Mouse (Mus musculus): Measurements from ENCODE around the gene Gm3448.
"Not testable (repeated sequence)": the region's sequence is repeated elsewhere in the genome, so short reads cannot be mapped to it uniquely, and the experiment has no call there.

The Gm3448 gene

GRCm38 (mm10) chr17:15041175-15041729, at the start of gene Gm3448, which contains the start of the genes Ermard and Tcte3:
TSS of gene Gm3448 (minus strand) at chr17:15041537.
TSS of gene Ermard (plus strand) at chr17:15041208.
TSS of gene Tcte3 (minus strand) at chr17:15041488.
- DNase-seq: not testable (repeated sequence)

DNA sequence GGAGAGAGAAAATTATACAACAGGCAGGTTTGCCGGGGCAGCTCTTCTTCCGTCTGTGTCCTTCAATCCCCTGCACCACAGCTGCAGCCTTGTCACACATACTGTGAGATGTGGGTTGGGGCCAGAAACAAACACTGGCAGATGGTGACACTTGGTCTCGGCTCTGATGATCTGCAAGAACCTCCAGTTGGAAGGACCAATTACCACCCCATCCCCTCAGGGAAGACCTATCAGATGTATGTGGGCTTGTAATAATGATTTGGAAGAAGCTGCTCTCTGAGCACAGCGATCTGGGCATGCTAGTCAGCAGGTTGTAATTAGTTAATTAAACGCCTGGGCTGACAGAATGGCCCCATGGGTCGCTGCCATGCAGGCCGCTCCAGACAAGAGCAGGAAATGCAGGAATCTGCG, 47.3 kb upstream of the Gm3448 start:
- peak; percentile 90 for DNase-seq

DNA sequence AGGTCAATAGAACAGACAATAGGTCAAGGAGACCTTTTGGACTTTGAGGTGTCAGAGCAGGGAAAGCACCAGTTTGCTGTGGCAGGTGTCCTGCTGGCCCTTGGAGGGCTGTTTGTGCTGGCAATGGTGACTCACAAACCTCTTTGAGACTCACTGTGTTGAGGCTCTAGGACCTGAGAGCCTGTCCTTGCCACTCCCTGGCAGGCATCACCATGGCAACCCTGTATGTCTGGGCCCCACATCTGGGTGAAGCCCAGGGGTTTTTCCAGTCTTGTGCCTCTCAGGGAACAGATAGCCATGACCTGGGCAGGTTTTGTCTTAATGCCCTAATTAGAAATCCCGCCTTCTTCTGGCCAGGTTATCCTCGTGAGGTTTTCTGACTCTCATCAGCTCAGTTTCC, 46.8 kb upstream of the Gm3448 start:
- no peak for DNase-seq

DNA sequence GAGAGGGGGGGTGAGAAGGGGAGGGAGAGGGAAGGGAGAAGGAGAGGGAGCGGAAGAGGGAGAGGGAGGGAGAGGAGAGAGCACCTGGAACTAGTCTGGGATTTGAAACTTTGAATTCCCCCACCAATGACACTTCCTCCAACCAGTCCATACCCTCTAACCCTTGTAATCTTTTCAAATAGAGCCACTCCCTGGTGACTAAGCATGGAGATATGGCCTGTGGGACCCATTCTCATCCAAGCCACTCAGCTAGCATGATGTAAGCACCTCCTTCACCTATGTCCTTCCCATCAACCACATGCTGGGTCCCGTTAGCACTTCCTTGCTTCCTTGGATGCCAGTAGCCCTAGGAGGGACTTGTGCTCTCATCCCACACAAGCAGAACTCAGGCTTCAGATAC, 43.7 kb upstream of the Gm3448 start:
- DNase-seq: no peak

DNA sequence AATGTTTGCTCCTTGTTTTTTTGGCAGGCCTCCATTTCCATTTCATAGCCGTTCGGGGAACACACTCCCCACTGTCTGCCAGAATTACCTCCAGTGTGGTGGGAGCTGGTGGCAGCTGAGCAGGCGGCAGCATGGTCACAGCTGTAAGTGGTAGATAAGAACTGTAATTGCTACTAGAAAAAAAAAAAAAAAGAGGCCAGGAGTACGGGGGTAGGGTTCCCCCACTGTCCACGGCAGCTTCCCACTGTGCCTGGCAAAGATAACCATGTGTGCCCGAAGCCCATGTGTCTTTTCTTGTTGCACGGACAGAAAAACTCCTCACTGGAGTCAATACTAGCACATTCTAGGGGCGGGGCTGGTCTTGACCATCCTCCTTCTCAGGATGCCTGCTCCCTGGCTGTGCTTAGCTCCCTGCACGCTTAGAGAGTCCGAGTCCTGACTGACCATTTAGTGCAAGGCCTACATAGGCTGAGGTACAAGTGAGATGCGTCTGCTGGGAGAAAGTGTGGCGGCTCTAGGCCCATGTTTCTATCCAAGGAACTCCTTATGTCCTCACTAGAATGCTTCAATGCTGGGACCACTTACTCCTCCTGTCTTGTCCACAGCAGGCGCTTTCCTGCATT, 43.0 kb upstream of the Gm3448 start:
- no peak for DNase-seq

GRCm38 (mm10) chr17:15077536-15077935, 36.2 kb upstream of the Gm3448 start:
- DNase-seq: peak; percentile 77

DNA sequence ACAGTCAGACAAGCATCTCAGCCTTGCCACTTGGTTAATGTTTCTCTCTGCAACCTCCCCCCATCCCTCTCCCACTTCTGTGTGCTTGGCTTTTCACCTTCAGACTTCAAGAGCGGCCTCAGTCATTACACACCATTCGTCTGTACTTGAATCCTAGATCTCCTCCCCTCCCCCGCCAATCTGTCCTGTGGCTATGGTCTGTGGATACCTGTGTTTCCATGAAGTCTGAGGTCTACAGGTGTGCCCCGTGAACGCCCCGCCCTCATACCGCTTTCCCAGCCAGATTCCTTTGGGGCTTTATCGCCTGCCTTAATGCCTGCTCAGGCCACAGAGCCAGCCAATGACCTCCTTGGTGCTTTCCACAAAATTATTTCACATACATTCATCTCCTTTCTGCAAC, 33.7 kb upstream of the Gm3448 start:
- DNase-seq: no peak

- DNase-seq: no peak
These were observed 30.9 kb upstream of the Gm3448 start for GRCm38 (mm10) chr17:15072211-15072610.

GRCm38 (mm10) chr17:15069124-15069523, 27.8 kb upstream of the Gm3448 start:
- DNase-seq: no peak

GRCm38 (mm10) chr17:15068040-15068792, 26.9 kb upstream of the Gm3448 start:
- DNase-seq: no peak

DNA sequence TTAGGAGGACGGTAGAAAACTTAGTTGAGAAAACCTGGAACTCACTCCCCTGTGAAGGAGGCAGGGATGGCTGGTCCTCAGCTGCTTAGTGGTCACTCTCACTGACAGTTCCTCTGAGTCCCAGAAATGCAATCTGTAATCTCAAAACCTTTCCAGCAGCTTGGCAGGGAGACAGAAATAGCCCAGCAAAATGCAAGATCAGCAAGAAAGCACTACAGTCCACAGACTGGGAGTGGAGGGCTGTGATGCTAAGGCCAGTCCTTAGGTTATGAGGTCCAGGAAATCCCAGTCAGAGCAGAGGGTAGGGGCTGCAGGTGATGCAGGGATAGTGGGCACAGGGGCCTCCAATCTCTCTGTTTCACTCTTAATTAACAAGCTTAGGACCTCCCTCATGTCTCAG, 25.6 kb upstream of the Gm3448 start:
- DNase-seq: no peak

DNA sequence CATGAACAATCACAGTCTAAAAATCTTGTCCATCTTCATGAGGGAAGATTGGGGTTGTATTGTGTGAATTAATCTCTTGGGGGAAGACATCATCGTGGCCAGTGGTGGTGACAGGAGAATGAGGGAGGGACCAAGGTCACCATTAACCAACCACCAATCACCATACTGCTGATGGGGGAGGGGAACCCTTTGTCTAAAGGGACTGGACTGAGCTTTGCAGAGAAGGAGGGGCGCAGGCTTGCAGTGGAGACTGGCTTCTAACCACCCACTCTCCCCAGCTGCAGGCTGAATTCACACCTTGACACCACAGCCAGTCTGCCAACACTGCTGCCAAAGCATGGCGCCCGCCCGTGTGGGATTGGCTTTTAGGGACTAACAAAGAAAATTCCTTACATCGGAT, 24.7 kb upstream of the Gm3448 start:
- peak; percentile 78 for DNase-seq

GRCm38 (mm10) chr17:15065391-15066024, 24.2 kb upstream of the Gm3448 start:
- DNase-seq: peak; percentile 89

DNA sequence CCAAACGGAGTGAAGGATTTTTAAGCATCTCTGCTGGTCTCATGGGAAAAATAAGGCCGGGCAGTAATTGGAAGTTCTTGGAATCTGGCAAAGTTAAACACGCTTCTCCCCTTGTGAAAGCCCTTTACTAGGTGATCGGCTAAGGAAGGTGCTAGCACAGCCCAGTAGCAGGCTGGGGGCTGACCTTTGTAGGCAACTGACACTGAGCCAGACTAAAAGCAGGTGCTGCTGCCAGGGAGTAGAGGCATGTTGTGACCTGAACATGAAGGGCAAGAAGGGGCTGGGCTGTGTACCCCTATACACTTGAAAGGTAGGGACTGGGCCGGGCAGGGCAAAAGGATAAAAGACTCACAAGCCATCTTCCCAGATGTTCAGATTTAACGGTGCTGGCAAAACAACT, 19.0 kb upstream of the Gm3448 start:
- DNase-seq: no peak

DNA sequence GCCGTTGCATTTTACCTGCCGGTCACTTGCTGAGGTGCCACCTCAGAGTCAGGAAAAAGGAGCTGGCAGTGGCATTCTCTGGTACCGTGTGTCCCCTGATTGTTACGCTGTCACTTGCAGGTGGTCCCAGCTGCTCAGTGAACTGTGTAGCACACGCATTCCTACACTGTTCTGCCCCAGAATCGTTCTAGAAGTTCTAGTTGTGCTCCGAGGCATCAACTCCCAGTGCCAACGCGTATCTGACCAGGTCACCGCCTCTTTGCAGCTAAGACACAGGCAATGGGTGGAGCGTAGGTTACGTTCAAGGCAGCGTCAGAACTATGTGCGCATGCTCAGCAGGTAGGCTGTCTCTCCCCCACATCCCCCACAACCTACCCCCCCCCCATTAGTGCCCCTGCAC, 18.3 kb upstream of the Gm3448 start:
- no peak for DNase-seq

DNA sequence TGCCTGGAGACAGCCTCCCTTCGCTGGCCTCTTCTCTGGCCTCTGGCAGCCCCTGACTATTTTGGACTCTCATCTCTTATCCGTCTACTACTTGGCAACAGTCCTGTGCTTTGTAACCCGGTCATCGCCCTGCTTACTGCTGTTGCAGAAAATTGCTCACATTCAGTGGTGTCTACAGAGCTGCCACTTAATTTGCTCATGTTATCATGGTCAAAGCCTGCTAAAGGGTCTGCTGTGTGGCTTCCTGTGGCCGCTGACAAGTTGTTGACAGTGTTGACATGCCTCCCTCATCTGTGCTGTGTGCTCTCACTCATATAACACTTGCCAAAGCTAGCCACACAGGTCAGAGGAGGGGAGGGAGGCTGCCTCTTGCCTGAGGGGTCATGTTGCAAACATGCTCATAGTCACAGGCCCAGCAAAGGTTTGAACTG, 16.8 kb upstream of the Gm3448 start:
- no peak for DNase-seq

GRCm38 (mm10) chr17:15055925-15056324, 14.6 kb upstream of the Gm3448 start:
- DNase-seq: no peak

DNA sequence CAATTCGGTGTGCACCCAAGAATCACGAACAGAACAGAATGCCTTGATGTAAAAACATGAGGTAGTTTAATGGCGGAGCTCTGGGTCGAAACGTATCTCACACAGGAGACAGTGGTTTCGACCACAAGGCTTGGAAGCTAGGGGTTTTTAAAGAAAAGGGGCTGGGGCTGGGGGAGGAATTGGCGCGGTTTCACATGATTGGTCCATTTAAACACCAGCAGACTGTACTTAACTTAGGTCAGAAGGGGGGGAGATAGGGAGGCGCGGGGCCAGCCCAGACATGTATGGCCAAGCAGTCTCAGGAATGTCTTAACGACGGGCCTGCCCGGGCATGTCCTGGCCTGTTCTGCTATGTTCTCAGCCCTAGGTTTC, 12.5 kb upstream of the Gm3448 start:
- DNase-seq: not testable (repeated sequence)

DNA sequence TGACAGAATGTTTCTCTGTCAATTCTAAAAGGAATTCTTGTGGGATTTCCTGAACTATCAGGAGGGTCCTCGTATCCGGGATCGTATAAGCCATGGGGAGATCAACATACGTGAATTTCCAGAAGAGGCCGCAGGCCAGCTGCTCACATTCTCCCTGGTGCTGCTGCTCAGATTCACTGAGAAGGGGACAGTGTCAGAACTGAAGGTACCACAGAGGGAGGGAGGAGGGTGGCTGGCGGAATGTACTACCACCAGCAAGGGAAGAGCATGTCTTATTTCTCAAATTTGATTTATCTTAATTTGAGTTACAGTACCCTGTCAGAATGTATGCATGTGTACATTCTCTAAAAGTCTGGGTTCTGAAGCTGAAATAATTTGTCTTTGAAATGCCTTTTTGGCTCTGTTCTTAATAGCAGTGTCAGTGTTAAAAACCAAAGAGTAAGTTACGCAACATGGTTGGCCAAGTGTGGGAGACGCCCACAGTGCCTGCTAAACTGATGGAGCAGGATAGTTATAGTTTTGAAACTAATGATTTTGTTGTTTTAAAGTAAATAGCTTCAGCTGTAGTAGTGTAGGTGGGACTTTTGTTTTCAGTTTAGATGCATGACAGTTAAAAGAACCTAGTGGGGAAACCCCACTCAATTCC, 12.0 kb upstream of the Gm3448 start:
- DNase-seq: not testable (repeated sequence)

DNA sequence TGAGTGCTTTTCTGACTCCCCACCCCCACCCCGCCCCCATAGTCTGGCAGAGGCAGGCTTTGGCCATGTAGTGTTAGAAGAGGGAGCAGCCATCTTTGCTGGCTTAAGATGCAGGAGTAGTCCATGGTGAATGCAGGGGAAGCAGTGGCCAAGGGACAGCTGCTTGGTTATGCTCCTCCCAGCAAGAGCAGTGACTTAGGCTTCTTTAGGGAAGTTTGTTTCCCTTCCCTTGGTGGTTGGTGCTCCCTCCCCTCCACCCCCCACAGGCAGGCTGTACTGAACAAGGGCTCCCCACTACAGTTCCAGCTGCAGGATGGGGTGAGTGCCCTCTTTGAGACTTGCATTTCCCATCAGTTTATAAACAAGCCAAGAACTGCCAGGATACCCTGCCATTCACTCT, 11.4 kb upstream of the Gm3448 start:
- not testable (repeated sequence) for DNase-seq

DNA sequence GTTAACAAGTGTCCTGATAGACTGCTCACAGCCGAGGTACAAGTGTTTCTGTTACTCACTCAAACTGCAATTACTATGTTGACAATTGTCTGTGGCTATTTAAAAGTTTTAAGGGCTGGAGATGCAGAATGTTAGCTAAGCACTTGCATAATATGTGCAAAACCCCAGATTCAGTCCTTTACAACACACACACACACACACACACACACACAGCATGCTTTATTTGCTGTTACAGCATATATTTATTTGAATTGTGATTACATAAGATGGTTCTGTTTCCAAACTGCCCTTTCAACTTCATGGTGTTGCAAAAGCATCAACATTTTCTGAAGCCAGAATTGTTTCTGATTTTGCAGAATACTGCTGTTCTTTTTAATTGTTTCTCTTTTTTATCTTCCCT, 9.0 kb upstream of the Gm3448 start:
- not testable (repeated sequence) for DNase-seq

- not testable (repeated sequence) for DNase-seq
These were observed 882 bp downstream of the Gm3448 start for GRCm38 (mm10) chr17:15040455-15040854.

GRCm38 (mm10) chr17:15031414-15031813, 9.9 kb downstream of the Gm3448 start:
- not testable (repeated sequence) for DNase-seq
